Mouse (Mus musculus): Measurements from ENCODE around the gene Tex2. TPM values are rescaled to one million over a fixed set of nuclear protein-coding genes. Genes with fewer than 3 reads are reported as not detected.

Gene Tex2
- polyA plus RNA-seq, 1 experiment from 2014 or later = 16.0 TPM

DNA sequence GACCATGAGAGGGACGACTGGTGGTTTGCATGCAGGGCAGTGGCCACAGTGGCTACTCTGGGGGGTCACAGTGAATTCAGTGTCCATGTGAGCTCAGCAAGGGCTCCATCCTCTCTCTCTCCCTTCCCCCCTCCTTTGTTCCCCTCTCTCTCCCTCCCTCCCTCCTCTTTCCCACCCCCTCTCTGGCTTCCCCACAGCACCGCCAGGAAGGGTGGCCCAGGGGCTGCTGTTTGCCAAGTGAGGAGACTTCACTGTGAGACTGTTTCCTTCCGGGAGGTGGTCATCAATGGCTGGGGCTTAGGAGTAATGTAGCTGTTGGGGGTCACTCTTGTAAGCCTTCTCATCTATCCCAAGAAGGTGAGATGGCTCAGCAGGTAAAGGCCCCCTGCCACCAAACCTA is 92.8 kb downstream of the Tex2 start:
- H3K27me3 ChIP-seq = no peaks in the 10 kb centered on the region
- CTCF ChIA-PET = no interaction called here
- no peak for TF ChIP-seq CTCF (IDR thresholded peaks at IDR 0.05)
- in situ Hi-C loops (cut with MboI; ENCODE audit: low pct_unique_long_range_greater_than_20kb) = loop anchor here (25.0 kb wide), 1 partner anchor 242 kb away; the partner anchor contains the start of genes Milr1 and Pecam1
- POLR2A ChIA-PET = no interaction called here
- no peak for DNase-seq (ENCODE audit: low read depth, low spot score)
- ATAC-seq = no peak

DNA sequence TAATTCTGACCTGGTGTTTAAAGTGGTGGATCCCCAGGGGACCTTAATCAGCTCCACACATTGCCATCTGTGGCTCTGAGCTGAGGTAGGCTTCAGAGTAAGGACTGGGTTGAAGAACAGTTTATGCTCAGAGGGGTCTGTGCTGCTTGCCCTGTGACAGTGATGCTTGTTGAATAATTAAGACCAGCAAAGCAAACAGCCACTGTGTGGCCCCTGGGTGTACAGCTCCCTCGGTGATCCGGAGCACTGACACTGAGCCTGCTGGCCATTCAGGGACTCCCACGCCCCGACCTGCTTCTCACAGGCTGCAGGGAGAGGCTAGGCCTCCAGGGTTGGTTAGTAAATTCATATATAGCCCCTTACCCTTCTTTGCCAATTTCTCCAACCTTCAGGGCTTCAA is 93.7 kb downstream of the Tex2 start:
- no peaks in the 10 kb centered on the region for H3K27me3 ChIP-seq
- ChIA-PET POLR2A (no interaction called here), CTCF (interaction anchor here (1.0 kb wide), 1 partner anchor 108 kb away, joined by 6 read pairs; no protein-coding TSS in a partner anchor)
- ATAC-seq (no peak), DNase-seq (ENCODE audit: low read depth, low spot score) (no peak)
- in situ Hi-C loops (cut with MboI; ENCODE audit: low pct_unique_long_range_greater_than_20kb) = loop anchor here (25.0 kb wide), 1 partner anchor 243 kb away; the partner anchor contains the start of genes Milr1 and Pecam1
- TF ChIP-seq CTCF (IDR thresholded peaks at IDR 0.05) = no peak

DNA sequence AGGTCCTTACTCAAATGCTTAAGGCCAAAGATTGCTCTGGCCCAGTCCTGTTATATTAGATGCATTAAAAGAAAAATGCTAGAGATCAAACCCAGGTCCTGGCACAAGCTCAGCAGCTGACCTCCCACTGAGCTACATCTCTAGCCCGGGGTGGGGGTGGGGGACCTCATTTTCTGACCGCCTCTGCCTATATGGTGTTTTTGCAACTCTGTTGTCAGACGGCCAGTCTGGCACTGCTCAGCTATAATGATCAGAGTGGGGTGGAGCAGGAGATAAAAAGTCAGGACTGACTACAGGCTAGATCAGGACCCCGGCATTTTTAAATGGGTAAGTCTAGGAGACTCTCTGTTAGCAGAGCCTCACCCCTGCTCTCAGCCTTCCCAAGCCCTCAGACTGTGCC is 94.8 kb downstream of the Tex2 start:
- ATAC-seq = no peak
- in situ Hi-C loops (cut with MboI; ENCODE audit: low pct_unique_long_range_greater_than_20kb) = loop anchor here (25.0 kb wide), 1 partner anchor 244 kb away; the partner anchor contains the start of genes Milr1 and Pecam1
- CTCF ChIA-PET = interaction anchor here (0.9 to 1.0 kb wide), 2 partner anchors 10 to 109 kb away, joined by 5 to 6 read pairs; no protein-coding TSS in a partner anchor
- no peaks in the 10 kb centered on the region for H3K27me3 ChIP-seq
- no peak for TF ChIP-seq CTCF (IDR thresholded peaks at IDR 0.05)
- POLR2A ChIA-PET = no interaction called here
- no peak for DNase-seq (ENCODE audit: low read depth, low spot score)

DNA sequence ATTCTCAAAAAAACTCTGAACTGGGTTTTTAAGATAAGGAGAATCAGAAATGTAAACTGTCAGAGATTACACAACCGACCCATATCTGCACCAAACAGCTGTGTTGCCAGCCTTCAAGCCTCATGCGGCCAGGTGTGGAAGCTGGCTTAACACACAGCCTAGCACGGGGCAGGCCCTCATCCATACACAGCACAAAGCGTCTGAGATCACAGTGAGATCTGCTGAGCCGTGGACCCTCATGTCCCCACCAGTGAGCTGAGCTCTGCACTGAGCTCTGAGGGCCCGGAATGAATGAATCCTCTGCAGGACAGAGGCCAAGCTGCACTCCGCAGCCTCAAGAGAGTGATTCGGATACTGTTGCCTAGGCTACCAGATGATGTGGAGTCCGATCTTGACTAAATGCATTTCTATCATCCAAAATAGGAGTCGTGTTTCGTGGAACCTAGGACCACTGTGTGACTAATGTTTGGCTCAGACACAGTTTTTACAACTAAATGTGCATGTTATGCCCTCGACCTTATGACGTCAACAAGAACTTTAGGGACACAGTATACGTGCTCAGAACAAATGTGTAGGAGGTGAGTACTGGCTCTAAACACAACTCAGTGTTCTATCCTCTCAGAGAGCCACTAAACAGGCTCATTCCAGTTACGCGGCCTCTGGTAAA is 98.0 kb downstream of the Tex2 start:
- no peak for ATAC-seq
- TF ChIP-seq CTCF (IDR thresholded peaks at IDR 0.05) = no peak
- in situ Hi-C loops (cut with MboI; ENCODE audit: low pct_unique_long_range_greater_than_20kb) = loop anchor here (25.0 kb wide), 1 partner anchor 247 kb away; the partner anchor contains the start of genes Milr1 and Pecam1
- CTCF ChIA-PET = no interaction called here
- no peak for DNase-seq (ENCODE audit: low read depth, low spot score)
- no peaks in the 10 kb centered on the region for H3K27me3 ChIP-seq
- POLR2A ChIA-PET = no interaction called here

DNA sequence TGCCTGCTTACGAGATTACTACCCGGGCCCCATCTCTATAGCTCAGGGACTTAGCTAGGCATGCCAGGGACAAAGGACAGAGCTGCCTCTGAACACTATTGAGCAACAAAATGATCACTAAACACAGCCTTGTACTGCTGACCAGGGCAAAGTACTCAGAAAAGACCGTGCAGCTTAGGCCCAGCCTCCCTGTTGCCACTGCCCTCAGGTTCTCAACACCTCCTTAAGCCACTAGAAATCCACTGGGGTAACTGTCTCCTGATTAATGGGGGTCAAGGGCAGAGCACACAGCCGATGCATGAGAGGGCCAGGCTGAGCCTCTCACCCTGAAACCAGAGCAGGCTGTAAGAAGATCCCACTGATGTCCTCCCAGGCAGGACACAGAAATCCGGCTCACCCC is 98.8 kb downstream of the Tex2 start:
- no peak for TF ChIP-seq CTCF (IDR thresholded peaks at IDR 0.05)
- no peak for DNase-seq (ENCODE audit: low read depth, low spot score)
- in situ Hi-C loops (cut with MboI; ENCODE audit: low pct_unique_long_range_greater_than_20kb) = loop anchor here (5.0 to 25.0 kb wide), 2 partner anchors 113 to 248 kb away; partner anchors contain the start of genes Milr1 and Pecam1
- ChIA-PET POLR2A (interaction anchor here (1.4 kb wide), 1 partner anchor 12 kb away, joined by 3 read pairs; no protein-coding TSS in a partner anchor), CTCF (no interaction called here)
- ATAC-seq = no peak
- no peaks in the 10 kb centered on the region for H3K27me3 ChIP-seq

DNA sequence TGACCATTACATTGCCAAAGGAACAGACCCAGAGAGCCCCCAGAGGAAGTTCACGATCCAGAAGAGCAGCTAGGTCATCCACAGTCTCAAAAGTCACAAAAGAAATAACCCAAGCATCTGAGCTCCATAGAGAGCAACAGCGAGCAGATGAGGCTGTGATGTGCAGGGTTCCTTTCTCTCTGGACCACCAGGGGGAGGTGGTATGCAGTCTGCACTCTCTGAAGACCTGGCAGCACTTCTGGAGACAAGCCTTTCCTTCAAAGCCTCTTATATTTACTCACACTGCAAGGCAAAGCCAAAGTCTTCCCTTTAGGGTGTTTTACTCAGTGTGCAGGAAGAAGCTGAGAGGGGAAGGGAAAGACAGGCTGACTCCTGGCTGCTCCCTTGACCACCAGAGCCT is 100.1 kb downstream of the Tex2 start:
- no peaks in the 10 kb centered on the region for H3K27me3 ChIP-seq
- DNase-seq (ENCODE audit: low read depth, low spot score) = no peak
- CTCF ChIA-PET = interaction anchor here (1.0 to 1.2 kb wide), 2 partner anchors 111 to 114 kb away, joined by 3 to 6 read pairs; no protein-coding TSS in a partner anchor
- POLR2A ChIA-PET = interaction anchor here (1.4 kb wide), 1 partner anchor 10 kb away, joined by 3 read pairs; no protein-coding TSS in a partner anchor
- in situ Hi-C loops (cut with MboI; ENCODE audit: low pct_unique_long_range_greater_than_20kb) = loop anchor here (5.0 to 25.0 kb wide), 2 partner anchors 114 to 249 kb away; partner anchors contain the start of genes Milr1 and Pecam1
- peak; percentile 81 for TF ChIP-seq CTCF (IDR thresholded peaks at IDR 0.05)
- no peak for ATAC-seq

DNA sequence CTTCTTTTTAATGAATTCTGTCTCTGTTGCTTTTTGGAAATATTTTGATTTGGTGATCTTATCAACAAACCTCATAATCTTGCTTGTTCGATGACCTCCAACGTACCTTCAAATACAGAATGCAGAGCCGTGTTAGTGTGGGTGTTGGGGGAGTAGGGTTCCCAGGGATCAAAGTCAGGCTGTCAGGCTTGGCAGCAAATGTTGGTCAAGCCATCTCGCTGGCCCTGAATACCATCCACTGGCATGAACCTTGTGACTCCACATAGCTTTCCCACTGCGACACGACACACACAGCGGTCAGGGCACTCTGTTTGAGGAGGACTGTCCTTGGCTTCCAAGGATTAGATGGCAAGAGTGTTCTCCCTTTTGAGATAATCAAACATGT is 101.2 kb downstream of the Tex2 start:
- ATAC-seq (no peak), DNase-seq (ENCODE audit: low read depth, low spot score) (no peak)
- in situ Hi-C loops (cut with MboI; ENCODE audit: low pct_unique_long_range_greater_than_20kb) = loop anchor here (5.0 to 25.0 kb wide), 2 partner anchors 115 to 250 kb away; partner anchors contain the start of genes Milr1 and Pecam1
- no peak for TF ChIP-seq CTCF (IDR thresholded peaks at IDR 0.05)
- ChIA-PET POLR2A (no interaction called here), CTCF (no interaction called here)
- H3K27me3 ChIP-seq = no peaks in the 10 kb centered on the region

DNA sequence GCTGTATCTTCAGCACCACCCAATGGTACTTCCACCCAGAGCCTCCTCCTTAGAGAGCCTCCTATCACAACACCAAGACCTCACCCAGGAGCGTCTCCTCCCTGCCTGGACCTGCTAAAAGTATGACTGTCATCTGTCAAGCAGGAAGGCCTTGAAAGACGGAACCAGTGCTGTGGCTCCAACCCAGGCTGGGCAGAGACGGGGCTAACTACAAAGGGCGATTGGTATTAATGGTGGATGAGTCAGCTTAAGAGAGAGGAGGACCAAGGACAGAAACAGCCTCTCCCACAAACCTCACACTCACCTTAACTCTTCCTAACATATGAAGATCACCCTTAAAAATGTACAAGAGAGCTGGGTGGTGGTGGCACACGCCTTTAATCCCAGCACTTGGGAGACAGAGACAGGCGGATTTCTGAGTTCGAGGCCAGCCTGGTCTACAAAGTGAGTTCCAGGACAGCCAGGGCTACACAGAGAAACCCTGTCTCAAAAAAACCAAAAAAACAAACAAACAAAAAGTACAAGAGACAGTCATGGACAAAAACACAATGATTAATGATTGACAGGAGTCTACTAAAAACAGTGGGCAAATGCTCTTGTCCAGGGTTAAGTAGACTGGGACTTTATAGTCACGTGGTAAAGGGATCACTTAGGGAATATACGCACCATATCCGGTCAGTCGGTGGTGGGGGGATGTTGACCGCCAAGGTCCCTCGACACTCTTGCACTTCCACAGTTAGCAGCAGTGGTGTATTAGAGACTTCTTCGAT is 101.8 kb downstream of the Tex2 start:
- no peak for TF ChIP-seq CTCF (IDR thresholded peaks at IDR 0.05)
- in situ Hi-C loops (cut with MboI; ENCODE audit: low pct_unique_long_range_greater_than_20kb) = loop anchor here (5.0 to 25.0 kb wide), 2 partner anchors 116 to 251 kb away; partner anchors contain the start of genes Milr1 and Pecam1
- ATAC-seq (no peak), DNase-seq (ENCODE audit: low read depth, low spot score) (no peak)
- no peaks in the 10 kb centered on the region for H3K27me3 ChIP-seq
- ChIA-PET POLR2A (no interaction called here), CTCF (no interaction called here)

DNA sequence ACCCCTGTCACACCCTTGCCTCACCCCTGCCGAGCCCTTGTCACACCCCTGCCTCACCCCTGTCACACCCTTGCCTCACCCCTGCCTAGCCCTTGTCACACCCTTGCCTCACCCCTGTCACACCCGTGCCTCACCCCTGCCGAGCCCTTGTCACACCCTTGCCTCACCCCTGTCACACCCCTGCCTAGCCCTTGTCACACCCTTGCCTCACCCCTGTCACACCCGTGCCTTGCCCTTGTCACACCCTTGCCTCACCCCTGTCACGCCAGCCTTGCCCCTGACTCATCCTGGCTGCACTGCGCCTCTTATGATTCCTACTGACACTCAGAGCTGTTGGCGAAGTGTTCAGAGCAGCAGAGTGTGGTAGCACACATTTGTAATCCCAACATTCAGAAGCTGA is 105.6 kb downstream of the Tex2 start:
- no peak for ATAC-seq
- in situ Hi-C loops (cut with MboI; ENCODE audit: low pct_unique_long_range_greater_than_20kb) = loop anchor here (25.0 kb wide), 1 partner anchor 255 kb away; the partner anchor contains the start of genes Milr1 and Pecam1
- TF ChIP-seq CTCF (IDR thresholded peaks at IDR 0.05) = no peak
- no peaks in the 10 kb centered on the region for H3K27me3 ChIP-seq
- POLR2A ChIA-PET = no interaction called here
- CTCF ChIA-PET = interaction anchor here (0.8 kb wide), 1 partner anchor 108 kb away, joined by 3 read pairs; no protein-coding TSS in a partner anchor
- no peak for DNase-seq (ENCODE audit: low read depth, low spot score)

DNA sequence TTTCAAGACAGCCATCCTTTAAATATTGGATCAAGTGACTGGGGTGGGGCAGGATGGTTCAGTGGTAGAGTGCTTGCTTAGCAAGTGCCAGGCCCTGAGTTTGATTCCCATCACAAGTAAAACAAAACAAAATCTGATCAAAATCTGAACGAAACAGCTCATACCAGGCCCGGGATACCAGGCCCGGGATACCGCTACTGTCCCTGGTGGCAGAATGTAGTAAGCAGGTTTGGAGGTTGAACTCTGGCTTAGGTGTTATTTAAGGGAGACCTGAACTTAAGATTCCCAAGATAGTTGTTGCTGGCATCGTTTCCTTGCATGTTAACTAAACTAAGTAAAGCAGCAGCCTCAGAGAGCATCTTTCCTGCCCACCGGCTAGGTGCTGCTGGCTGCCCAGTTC is 107.0 kb downstream of the Tex2 start:
- POLR2A ChIA-PET = no interaction called here
- DNase-seq (ENCODE audit: low read depth, low spot score) = no peak
- no peak for ATAC-seq
- H3K27me3 ChIP-seq = no peaks in the 10 kb centered on the region
- CTCF ChIA-PET = no interaction called here
- peak; percentile 36 for TF ChIP-seq CTCF (IDR thresholded peaks at IDR 0.05)
- in situ Hi-C loops (cut with MboI; ENCODE audit: low pct_unique_long_range_greater_than_20kb) = loop anchor here (25.0 kb wide), 1 partner anchor 256 kb away; the partner anchor contains the start of genes Milr1 and Pecam1

All from Patski (cell line).